Mouse (Mus musculus): ENCODE results near the gene Trim2.
A peak's percentile ranks its signal among the peaks of the same experiment; 100 is the strongest.

The Trim2 gene

GRCm38 (mm10) chr3:84324000-84324399 is 17.3 kb upstream of the Trim2 start:
- no peak for DNase-seq (ENCODE audit: low read depth, low spot score)

- no peak for DNase-seq (ENCODE audit: low read depth, low spot score)
Measured at GRCm38 (mm10) chr3:84319504-84319903, 12.8 kb upstream of the Trim2 start.

GRCm38 (mm10) chr3:84318865-84319264 is 12.2 kb upstream of the Trim2 start:
- DNase-seq (ENCODE audit: low read depth, low spot score), result no peak

GRCm38 (mm10) chr3:84314651-84315191 is 8.0 kb upstream of the Trim2 start:
- DNase-seq (ENCODE audit: low read depth, low spot score), result peak; percentile 90

GRCm38 (mm10) chr3:84313801-84314541 is 7.3 kb upstream of the Trim2 start:
- no peak for DNase-seq (ENCODE audit: low read depth, low spot score)

- DNase-seq (ENCODE audit: low read depth, low spot score), result peak; percentile 72
Measured at GRCm38 (mm10) chr3:84313003-84313800, 6.5 kb upstream of the Trim2 start.

GRCm38 (mm10) chr3:84312326-84312725 is 5.6 kb upstream of the Trim2 start:
- no peak for DNase-seq (ENCODE audit: low read depth, low spot score)

- no peak for DNase-seq (ENCODE audit: low read depth, low spot score)
Measured at GRCm38 (mm10) chr3:84307516-84307915, 839 bp upstream of the Trim2 start.

- no peak for DNase-seq (ENCODE audit: low read depth, low spot score)
Measured at GRCm38 (mm10) chr3:84305722-84306510, 761 bp downstream of the Trim2 start.

- peak; percentile 69 for DNase-seq (ENCODE audit: low read depth, low spot score)
Measured at GRCm38 (mm10) chr3:84305010-84305692, 1.5 kb downstream of the Trim2 start.

GRCm38 (mm10) chr3:84304339-84305009 is 2.2 kb downstream of the Trim2 start:
- DNase-seq (ENCODE audit: low read depth, low spot score), result peak; percentile 48

- no peak for DNase-seq (ENCODE audit: low read depth, low spot score)
Measured at GRCm38 (mm10) chr3:84303395-84303949, 3.2 kb downstream of the Trim2 start.

- DNase-seq (ENCODE audit: low read depth, low spot score), result no peak
Measured at GRCm38 (mm10) chr3:84302273-84302672, 4.4 kb downstream of the Trim2 start.

GRCm38 (mm10) chr3:84301674-84302073 is 5.0 kb downstream of the Trim2 start:
- DNase-seq (ENCODE audit: low read depth, low spot score), result no peak

GRCm38 (mm10) chr3:84298186-84298585 is 8.5 kb downstream of the Trim2 start:
- DNase-seq (ENCODE audit: low read depth, low spot score), result no peak

GRCm38 (mm10) chr3:84296676-84297075 is 10.0 kb downstream of the Trim2 start:
- DNase-seq (ENCODE audit: low read depth, low spot score), result no peak

- no peak for DNase-seq (ENCODE audit: low read depth, low spot score)
Measured at GRCm38 (mm10) chr3:84294734-84295133, 11.9 kb downstream of the Trim2 start.

GRCm38 (mm10) chr3:84293666-84294595 is 12.7 kb downstream of the Trim2 start:
- no peak for DNase-seq (ENCODE audit: low read depth, low spot score)

- no peak for DNase-seq (ENCODE audit: low read depth, low spot score)
Measured at GRCm38 (mm10) chr3:84292238-84292637, 14.4 kb downstream of the Trim2 start.

All from forelimb bud, embryonic 11.5 days (tissue).